Mouse (Mus musculus): ENCODE measurements at regions not wholly inside any gene's neighbourhood (a gene's known extent, or its start where the extent isn't known, plus 50 kb on each side); places are given as distances from the start of the nearest gene placed in this dataset.

DNA sequence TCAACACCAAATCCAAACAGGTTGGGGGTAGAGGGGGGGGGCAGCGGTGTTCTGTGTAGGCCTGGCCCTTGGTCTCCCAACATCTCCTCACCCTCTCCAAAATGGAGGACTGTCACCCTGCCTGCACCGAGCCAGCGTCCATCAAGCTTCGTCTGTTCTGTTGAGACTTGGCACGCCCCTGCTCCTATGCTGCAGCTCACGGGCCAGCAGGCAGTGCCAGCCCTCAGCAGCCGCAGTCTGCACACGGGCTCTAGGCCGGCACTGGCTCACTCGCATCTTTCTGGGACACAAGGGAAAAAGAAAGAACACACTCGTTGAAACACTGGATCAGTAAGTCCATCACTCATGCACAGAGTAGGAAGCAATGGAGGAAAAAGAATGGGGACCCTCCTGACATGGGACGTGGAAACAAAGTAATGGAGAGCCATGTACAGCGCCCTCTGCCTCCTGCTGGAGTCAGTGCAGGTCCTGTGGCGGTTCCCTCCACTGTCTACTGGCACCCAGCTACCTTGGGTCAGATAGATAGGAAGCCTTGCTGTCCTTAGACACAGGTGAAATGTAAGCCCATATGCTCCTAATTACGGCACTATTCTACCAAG, 109.0 kb upstream of the 1700016C15Rik start:
- no peak for DNase-seq

DNA sequence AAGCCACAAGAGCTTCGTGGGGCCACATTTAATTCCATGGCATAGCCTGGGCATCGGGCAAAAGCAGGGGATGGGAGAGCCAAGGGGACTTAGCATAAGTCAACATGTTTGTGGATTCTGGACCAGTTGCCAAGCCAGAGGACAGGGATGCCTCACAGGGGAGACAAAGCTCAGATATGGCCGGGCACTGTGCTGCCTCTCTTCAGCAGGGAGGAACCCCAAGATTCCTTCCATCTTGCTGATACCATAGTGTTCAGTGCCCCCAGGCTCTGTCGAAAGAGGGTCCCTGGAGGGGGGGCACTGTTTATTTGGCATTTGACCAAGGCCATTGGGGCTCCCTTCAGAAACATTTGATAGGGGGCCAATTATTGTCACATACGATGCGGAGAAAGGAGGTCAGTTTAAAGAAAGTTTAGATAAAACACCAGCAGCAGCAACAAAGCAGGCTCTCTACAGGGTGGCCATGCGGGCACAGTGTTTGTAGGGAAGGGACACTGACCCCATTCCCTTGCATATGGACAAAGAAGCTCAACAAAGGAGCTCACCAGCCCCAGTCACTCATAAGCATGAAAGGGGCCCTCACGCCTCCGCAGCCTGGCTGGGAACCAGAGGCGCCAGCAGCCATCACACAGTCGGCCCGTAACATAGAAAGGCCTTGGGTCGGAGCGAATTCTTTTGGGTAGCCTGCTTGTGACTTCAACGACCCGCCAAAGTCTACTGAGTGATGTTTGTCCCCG, 107.6 kb upstream of the 1700016C15Rik start:
- no peak for DNase-seq

DNA sequence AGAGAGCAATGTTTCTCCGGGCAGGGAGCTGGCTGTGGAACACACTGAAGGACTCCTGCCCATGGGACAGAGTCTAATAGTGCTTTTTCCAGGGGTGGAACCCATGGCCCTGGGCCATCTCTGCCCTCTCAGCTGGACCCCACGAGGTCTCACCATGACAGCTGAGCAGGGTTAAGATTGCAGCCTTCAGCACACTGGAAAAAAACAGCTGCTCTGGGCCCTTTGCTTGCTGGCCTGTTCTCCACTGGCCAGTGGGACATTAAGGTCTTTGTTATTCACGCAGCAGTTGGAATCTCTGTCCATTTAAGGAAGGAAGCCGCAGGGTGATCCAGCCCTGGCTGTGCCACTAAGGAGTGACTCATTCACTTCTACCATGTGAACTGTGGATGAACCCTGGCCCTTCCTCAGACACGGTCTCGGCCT, 106.3 kb upstream of the 1700016C15Rik start:
- no peak for DNase-seq

DNA sequence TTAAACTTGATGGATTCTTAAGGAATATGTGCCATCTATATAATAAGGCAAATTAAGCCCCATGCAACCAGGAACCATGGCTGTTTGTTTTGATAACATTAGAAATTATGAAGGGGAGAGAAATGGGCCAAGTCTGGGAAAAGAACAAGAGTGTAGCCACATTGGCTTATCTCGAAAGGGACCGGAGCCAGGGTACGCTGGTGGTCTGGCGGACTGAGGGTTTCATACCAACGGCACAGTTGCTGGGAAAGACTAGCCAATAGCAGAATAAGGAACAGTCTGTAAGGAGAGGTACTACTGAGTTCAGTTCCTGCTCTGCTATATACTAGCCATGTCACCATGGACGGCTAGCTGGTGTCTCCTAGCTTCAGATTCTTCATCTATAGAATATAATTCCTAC, 105.9 kb upstream of the 1700016C15Rik start:
- no peak for DNase-seq

DNA sequence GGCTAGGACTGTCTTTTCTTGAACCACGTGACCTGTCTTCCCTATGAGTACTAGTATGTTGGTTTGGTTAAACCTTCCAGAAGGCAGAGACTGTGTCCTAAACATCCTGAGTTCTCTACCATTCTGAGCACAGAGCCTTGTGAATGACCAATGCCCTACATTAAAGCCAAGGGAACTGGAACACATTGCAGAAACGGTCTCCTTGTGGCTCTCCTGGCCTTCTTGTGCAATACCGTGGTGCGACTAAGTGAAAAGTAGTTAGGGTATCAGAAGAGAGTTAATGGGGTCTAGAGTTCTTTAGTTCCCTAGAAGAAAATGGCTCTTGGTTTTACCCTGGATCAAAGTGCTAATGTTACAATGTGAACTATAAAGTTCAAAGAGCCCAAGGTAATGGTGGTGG, 101.8 kb upstream of the 1700016C15Rik start:
- no peak for DNase-seq

DNA sequence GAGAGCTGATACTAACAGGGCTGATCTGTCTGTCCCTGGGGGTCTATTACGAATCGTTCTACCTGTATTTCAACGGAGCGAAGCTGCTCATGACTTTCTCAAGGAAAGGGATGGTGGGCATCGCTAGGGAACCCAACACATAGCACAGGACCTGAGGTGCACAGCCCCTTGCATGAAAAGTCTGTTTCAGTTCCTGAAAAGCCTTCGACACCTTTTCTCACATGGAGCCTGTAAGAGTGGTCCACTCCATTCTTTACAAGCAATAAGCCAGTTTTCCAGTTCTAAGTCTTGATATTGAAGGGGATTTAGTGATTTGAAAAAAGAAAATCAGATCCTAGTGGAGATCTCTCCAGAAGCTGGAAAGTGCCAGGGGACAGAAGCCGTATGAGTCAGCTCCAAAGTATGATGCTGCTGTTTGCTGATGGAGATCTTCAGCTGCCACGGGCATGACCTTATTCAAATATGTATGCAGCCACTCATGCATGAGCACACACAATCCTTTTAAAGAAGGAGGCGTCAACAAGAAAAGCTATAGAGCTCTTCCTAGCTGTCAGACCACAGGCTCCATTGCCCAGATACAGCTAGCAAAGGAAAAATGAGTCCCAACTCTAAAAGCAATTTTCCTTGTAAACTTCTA, 95.5 kb upstream of the 1700016C15Rik start:
- DNase-seq: no peak

DNA sequence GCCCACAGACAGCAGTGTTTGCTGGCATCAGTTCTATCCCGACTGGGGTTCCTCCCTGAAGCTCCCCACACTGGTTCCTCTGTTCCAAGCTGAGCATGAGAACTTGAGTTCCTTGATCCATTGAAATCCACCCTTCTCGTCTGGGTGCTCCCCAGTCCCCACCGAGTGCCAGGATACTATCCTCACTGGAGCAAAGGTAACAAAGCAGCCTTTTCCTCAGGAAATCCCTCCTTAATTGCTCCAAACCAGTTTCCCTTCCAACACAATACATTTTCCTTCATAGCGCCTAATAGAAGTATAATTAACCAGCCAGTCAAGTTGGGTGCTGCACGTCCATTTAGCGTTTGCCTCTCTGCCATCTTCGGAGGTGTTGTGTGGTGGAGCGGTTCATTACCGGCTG, 92.6 kb upstream of the 1700016C15Rik start:
- no peak for DNase-seq

DNA sequence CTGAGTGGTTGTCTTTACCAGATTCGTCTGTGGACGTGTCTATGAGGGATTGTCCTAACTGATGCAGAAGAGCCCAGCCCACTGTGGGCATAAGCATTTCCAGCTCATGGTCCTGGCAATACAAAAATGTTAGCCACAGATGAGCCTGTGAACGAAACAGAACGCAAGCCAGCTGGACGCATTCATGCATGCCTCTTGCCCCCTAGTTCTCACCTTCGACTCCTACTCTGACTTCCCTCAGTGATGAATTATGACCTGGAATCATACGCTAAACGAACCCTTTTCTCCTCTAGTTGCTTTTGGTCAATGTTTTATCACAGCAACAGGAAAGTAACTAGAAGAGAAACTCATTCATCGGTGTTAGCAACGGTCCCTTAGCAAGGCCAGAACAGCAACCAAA, 91.2 kb upstream of the 1700016C15Rik start:
- DNase-seq: no peak

DNA sequence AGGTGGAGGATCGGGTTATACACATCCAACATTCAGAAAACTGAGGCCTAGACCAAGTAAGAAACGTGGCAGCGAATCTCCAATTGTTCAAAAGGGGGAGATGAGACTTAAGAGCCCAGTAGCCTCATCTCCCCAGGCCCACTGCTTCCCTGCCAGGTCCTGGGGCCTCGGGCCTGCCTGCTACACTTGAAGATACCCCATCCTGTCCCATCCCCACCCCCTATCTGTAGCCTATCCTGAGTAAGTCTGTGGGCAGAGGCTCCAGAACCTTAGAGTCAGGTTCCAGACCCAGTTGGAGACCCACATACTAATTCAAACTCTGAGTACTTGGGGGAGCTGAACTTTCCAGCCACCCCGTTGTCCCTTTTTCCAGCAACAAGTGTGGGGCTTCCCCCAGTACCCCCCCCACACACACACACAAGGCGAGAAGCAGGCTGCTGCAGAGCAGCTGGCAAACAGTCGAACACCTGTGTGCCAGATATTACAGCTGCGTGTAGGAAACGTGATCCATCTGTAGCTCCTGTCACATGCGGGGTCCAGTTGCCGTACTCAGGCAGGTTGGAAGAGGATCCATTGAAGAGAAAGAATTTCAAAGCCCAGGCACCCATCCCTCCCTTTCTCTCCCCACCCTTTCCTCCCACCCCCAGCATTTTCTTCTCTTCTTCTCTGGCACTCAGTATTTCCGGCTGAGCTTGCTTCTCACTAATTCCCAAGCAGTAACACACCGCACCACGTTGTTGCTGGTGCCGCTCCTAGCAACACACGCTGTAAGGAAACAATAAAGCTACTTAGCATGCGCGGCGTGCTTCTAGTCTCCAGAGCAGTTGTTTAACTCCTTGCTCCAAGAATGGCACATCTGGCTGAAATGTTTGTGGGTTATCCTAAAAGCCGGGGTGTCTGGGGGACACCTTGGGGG, 89.4 kb upstream of the 1700016C15Rik start:
- DNase-seq: peak; percentile 23 to 42

DNA sequence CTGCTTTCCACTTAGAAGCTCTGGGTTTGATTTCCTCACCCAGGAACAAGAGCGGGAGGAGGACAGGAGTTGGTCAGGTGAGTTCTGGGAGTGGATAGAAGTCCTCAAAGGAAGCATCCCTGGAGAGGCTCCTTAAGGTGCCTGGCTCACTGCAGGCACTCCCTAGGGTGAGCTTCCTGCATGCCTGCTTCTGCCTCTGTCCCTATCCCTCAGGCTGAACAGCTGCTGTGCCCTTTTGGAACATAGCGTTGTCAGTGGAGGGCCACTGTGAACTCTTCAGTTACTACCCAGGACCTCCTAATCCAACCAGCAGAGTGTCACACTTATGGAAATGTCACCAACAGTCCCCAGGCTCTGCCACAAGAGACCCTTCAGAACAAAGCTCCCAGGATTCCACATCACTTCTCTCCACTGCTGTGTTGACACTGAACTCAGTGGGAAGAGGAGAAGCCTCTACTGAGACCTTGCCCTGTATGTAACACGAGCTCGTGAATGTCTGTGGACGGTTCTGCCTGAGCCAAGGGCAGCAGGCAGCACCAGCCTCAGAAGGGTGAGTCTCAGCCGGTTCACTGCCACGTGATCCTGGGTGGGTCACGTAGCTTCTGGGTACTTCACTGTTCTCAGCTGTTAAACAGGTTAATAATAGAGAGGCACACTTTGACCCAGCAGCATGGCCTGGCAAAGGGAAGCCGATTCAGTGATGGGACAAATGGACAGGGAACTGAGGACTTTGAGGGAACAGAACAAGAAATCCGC, 86.7 kb upstream of the 1700016C15Rik start:
- no peak for DNase-seq

DNA sequence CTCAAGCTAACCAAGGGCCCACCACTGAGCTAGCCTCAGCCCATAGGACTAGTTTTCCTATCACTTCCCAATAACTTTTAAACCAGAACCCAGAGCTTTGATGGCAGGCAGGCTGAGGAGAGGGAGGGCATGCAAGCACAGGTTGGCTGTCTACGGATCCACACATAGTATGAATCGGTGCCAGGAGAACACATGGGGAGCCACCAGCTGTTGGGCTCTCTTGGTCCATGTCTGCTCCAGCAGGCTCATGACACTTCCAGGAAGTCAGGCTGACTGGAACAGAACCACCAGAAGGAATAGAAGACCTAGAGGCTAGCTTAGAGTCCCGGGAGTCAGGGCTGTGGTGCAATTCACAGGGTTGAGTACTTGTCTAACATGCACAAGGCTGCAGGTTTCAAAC, 86.0 kb upstream of the 1700016C15Rik start:
- no peak for DNase-seq

DNA sequence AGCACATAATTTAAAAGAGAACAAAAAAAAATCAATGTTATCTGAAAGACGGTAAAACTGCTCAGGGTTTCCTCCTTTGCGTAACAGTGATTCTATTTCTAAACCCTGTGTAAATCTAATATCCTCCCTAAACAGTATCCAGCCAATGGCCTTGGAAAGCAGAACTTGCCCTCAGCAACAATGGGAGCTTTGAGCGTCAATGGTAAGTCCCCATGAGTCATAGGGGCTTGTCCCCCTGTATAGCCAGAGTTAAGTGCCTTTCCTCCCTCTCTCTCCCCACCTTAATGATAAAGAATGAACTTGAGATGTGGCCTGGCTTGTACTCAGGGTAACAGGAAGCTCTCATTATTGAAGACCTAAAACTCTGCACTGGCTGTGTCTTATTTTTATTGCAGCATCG, 85.4 kb upstream of the 1700016C15Rik start:
- no peak for DNase-seq

DNA sequence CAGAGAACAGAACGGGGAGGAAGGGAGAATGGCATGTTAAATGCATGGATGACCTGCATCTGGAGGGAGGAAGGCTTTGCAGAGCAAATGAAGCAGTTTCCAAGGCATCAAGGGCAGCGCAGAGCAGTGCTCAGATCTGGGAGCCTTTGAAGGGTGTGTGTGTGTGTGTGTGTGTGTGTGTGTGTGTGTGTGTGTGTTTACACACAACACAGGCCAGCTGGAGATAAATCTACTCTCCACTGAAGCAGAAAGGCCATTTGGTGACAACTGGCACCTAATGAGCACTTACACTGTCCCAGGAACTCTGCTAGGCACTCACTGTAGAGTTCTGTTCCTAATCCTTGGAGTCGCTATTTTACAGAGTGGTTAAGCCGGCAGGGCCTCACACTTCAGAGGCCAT, 84.3 kb upstream of the 1700016C15Rik start:
- no peak for DNase-seq

DNA sequence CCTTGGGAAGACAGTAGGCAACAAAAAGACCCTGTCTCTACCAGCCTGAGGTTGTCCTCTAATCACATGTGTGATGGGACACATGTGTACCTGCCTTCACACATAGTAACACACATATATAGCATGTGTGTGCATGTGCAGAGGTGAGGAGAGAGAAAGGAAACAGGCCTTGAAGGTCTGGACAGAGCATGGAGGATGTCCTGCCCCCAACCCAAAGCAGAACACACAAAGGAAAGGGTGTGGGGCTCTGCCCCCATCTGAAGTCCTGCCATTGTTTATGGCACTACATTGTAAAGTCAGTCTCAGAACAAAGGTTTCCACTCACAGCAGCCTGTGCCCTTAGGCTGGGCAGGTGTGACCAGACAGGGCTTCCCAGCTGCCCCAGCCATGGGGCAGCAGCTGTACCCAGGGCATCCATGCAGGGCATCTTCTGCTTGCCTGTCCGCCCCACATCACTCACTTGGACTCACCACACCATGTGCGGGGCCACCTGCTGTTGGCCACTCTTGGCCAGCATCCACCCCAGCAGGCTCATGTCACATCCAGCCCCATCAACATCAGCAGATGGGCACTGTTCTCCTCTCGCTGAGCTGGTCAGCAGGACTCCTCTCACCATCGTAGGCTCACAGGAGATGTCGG, 83.6 kb upstream of the 1700016C15Rik start:
- DNase-seq: no peak

DNA sequence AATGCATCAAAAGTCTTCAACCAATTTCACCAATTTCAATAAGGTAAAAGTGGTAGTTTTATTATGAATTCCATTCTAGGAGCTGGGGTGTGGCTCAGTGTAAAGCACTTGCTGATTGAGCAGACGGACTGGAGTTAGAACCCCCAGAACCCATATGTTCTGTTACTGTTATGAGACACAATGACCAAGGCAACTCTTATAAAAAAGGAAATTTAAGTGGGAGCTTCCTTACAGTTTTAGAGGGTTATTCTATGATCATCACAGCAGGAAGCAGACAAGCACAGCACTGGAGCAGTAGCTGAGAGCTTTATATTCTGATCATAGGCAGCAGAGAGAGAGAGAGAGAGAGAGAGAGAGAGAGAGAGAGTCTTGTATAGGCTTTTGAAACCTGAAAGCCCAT, 81.7 kb upstream of the 1700016C15Rik start:
- no peak for DNase-seq

DNA sequence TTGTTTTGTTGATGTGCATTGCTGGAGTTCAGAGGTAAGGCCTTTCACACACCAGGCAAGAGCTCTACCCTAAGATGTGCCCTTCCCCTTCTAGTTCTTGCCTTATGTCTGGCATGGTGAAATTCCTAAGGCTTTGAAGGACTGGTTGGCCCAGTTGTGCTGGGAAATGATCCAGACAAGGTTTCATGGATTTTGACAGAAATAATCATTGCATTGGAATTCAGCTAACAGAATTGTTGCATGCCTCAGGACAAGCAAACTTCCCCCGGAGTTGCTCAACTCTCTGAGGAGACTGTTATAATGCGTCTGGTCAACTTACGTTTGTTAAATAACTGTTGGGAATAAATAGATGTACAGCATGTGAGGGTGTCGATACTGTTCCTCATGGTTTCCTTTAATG, 80.6 kb upstream of the 1700016C15Rik start:
- no peak for DNase-seq

DNA sequence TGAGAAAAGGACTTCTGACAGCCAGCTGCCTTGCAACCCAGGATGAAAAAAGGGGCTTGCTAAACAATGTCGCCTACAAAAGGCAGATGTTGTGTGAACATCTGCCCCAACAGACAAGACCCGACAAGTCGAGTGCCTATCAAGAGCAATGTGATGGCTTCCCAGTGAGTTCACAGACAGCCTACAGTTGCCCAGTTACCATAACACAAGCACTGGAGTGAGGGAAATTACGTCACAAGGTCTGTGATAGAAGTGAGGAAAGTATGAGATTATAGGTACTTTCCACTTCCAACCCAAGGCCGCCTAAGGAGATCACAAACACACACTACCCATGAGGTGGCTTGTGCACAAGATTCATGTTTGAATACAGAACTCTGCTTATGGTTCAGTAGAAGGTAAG, 78.4 kb upstream of the 1700016C15Rik start:
- DNase-seq: no peak

DNA sequence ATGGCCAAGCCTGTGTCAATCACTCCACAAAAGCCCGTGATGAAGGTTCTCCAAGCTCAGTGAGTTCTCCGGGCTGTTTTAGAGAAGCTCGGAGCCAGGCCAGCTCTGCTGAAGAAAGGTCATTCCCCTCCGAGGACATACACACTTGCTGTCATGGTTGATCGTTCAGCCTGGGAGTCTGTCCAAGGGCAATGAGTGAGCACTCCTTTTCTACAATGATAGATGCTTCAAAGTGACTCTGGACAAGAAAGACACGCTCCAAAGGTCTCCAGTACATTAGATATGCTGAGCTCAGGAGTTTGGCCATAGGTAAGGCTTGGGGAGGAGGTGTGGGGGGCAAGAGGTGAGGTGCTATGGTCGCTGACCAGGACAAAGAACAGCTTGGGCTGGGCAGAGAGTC, 66.5 kb upstream of the 1700016C15Rik start:
- no peak for DNase-seq

DNA sequence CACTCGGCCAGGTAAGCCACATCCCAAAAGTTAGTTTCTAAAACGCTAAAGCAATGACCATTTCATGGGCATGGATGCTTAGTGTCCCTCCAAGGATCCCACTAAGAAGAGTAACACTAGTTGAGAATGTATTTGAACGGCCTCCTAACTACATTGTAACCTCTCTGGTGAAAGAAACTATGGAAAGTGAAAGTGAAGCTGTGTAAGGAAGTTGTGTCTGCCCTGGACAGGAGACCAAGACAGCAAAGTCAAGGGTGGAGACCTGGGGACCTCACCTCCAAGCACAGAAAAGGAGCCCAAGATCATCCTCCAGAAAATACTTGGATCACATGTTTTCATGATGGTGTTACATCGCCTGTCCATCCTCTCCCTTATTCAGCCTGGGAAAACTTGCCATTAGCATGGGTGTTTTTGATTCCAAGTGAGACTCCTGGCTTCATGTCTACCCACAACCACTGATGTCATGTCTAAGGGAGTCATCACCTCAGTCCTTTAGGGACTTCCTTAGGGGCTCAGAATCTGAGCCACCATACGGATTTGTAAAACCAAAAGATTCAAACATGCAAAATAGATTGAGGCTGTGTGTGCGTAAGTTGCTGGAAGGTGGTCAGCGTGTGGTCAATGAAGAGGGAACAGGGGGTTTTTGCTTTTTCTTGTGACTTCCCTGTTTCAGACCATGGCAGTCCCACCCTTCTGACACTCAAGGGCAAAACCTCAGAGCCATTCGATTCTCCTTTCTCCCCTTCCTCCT, 62.4 kb upstream of the 1700016C15Rik start:
- DNase-seq: no peak

DNA sequence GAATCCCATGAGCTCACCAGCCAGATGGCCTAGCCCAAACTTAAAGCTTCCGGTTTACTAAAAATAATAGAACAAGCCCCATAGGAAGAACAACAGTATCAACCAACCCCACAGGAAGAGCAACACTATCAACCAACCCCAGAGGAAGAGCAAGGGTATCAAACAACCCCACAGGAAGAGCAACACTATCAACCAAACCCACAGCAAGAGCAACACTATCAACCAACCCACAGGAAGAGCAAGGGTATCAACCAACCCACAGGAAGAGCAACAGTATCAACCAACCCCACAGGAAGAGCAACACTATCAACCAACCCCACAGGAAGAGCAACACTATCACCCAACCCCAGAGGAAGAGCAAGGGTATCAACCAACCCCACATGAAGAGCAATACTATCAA, 59.0 kb upstream of the 1700016C15Rik start:
- no peak for DNase-seq

DNA sequence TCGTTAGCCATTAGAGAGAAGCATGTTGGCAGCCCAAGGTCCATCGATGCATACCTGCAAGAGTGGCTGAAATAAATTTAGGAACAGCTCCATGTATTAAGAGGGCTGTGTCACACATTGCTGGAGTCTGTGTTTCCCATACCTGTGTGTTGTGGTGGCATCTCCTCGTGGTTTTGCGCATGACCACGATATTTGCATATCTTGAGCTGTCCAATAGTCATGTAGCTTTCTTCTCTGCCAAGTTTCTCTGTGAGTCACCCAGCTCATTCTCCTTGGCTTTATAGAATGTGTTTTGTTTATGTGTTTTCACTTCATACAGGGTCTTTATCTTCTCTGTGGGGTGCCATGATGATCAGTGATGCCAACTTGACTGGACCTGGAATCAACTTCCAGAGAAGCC, 53.0 kb upstream of the 1700016C15Rik start:
- no peak for DNase-seq

All from thymus, postnatal 36 days (tissue).